Mouse (Mus musculus) heart, adult 18-20 months (tissue): ENCODE measurements at regions not wholly inside any gene's neighbourhood (a gene's known extent, or its start where the extent isn't known, plus 50 kb on each side); places are given as distances from the start of the nearest gene placed in this dataset.
A peak's percentile ranks its signal among the peaks of the same experiment; 100 is the strongest.

Source experiments
- DNase-seq, 2 experiments: peaks; one replicate each; pipeline ENCODE4 v3.0.0; 2021 to 2022; ENCODE audit warnings: mixed read lengths in 1 of 2

- no peak for DNase-seq
Measured at GRCm38 (mm10) chr6:101473956-101474355, 96.3 kb upstream of the Pdzrn3 start.

GRCm38 (mm10) chr6:101473257-101473925 lies 95.7 kb upstream of the Pdzrn3 start:
- peak; percentile 53 to 67 for DNase-seq

GRCm38 (mm10) chr6:101464910-101465309 lies 87.2 kb upstream of the Pdzrn3 start:
- DNase-seq = no peak

- DNase-seq = no peak
Measured at GRCm38 (mm10) chr6:101463812-101464320, 86.2 kb upstream of the Pdzrn3 start.

GRCm38 (mm10) chr6:101446720-101447119 lies 69.0 kb upstream of the Pdzrn3 start:
- no peak for DNase-seq

- DNase-seq = no peak
Measured at GRCm38 (mm10) chr6:101446316-101446715, 68.6 kb upstream of the Pdzrn3 start.

GRCm38 (mm10) chr6:101432769-101433168 lies 55.1 kb upstream of the Pdzrn3 start:
- DNase-seq = no peak

- no peak for DNase-seq
Measured at GRCm38 (mm10) chr6:101429634-101430033, 51.9 kb upstream of the Pdzrn3 start.
